Mouse (Mus musculus) neural tube, embryonic 10.5 days (tissue): ENCODE data around the gene Ppp5c.

Experiments used
- DNase-seq: peaks from one replicate; pipeline ENCODE4 v3.0.0-alpha.2; 2017; ENCODE audit warnings: low spot score; ENCODE audit errors: extremely low spot score

Gene Ppp5c

DNA sequence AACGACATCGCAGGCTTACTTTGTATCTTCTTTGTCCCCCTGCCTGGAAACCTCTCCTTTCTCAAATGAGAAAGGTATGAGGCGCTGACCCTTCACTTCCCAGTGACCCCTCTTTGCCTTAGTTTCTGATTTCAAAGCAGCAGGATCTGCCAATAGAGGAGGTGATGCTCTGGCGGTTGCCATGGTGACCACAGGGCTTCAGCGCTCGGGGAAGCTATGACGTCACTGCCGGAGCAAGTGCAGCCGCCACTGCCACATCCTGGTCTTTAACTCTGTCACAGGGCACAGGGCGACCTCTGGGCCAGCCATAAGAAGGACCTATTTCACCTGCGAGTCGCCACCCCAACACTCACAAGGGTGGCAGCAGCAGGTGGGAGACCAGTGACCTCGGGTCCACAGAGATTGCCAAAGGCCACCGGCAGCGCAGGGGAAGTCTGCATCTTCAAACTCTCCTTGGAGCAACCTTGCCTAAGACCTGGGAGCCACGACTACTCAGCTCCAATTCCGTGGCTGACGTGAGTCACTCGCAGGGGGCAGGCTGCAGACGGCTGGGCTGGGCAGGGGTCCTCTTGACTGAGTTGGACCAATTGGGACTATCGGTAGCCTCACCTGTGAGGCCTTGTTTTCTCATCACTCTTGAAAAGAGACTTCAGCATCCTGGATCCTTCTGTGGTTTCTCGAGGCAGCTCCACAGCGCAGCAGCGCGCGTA, 44.7 kb downstream of the Ppp5c start, which contains the start of gene Gm42372:
Gene Gm42372 (plus strand): TSS at position 228 of the 710 bp plus-strand sequence.
- peak; percentile 88 for DNase-seq

DNA sequence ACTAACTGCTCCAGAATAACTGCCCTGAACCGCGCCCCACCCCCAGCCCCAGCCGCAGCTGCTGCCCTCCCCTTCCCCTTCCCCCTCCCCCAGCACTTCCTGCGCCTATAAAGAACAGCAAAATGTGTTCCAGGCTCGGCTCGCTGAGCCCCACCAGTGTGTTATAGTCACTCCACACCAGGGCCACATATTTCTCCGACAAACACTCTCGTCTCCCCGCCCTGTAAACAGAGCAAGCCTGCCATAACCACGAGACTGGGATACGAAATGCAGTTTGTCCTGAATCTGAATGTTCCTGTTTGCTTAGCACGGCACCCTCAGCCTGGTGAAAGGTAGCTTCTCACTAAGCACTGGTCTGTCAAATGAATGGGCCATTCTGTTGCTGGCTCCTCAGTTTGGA, 47.4 kb downstream of the Ppp5c start:
- DNase-seq: peak; percentile 53

DNA sequence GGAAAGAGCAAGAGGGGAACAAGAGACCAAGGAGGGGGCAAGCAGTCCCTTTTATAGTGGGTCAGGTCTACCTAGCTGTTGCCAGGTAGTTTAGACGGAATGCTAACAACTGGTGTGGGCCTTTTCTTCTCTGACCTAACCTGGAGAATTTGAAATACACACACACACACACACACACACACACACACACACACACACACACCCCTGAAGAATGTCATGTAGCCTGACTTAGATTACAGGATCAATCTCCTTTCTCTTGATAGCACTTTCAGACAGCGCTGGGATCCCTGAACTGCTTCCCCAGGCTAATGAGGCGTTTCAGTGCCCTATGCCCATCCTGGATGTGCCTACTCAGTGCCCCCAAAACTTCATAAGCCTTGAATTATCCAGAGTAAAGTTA, 49.1 kb downstream of the Ppp5c start:
- DNase-seq: no peak

- no peak for DNase-seq
Observed at GRCm38 (mm10) chr7:16978173-16978572, 49.6 kb downstream of the Ppp5c start.

DNA sequence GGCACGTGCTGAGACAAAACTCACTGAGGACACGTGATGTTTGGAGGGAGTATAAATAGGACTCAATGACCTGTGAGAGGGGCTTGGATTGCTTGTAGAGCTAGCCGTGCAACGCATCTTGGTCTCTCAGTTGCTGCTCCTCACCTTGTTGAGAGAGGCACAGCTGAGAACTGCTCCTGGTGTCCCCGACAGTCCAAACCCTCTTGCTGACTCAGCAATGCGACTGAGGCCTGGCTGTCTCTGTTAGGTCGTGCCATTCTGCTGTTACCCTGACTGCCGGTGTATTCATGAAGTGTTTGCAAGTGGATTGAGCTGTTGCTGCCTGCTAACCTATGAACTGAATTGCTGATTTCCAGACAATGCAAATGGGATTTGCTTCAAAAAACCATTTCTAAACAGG, 51.4 kb downstream of the Ppp5c start:
- DNase-seq: no peak

DNA sequence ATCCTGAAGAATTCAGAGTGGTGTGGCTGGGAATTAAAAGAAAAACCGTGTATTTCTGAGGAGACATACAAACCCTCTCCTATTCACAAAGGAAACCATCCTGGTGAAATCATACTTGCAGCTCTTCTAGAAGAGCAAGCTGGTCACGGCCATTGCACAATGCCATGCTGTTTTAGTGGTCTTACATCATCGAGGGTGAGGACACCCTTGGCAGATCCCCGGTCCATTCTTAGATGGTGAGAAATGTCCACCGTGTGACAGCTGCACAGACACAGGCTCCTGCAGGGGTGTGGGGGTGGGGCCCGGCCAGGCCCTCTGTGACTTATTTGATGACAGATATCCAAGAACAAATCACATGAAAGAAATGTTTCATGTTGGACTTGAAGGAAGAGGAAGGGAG, 53.7 kb downstream of the Ppp5c start:
- DNase-seq: no peak

- no peak for DNase-seq
Observed at GRCm38 (mm10) chr7:16971160-16971559, 56.6 kb downstream of the Ppp5c start.

DNA sequence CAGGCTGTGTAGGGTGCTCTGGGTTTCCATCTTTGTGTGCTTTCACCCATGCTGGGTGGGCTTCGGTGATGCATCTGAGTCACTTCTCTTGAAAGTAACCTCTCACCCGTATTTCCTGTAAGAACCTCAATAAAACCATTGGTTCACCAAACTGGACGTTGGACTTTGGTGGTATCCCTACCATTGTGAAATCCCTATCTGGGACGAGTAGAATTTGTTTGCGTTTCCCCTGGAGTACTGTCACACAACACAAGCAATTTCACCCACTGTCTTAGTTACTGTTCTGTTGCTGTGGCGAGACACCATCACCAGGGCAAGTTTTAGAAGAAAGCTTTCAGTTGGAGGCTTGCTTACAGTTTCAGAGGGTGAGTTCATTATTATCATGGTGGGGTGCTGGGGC, 59.3 kb downstream of the Ppp5c start:
- DNase-seq: no peak

DNA sequence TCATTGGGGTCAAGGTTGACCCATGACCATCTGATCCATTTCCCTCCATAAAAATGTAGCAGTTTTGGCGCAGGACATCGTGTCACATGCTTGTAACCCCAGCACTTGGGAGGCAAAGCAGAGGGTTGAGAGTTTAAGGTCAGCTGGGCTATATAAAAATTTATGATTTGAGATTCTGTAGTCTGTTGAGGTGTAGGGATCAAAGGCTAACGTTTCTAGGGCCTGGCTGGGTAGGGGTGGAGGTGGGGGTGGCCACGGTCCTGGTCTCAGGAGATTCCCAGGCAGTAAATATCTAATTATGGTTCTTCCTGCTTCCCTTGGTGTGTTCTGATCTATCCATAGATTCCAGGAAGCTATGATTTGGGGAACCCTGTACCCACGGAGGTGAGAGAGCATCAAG, 66.0 kb downstream of the Ppp5c start:
- DNase-seq: no peak

- DNase-seq: peak; percentile 90
Observed at GRCm38 (mm10) chr7:16959539-16960187, 68.1 kb downstream of the Ppp5c start, which contains the start of gene Pnmal1. Pnmal1 (plus strand) TSS chr7:16959679.

GRCm38 (mm10) chr7:16956410-16957265, 71.1 kb downstream of the Ppp5c start:
- DNase-seq: no peak

GRCm38 (mm10) chr7:16955712-16956111, 72.0 kb downstream of the Ppp5c start:
- DNase-seq: no peak
